Mouse (Mus musculus): ENCODE measurements around the gene Tex46.

The Tex46 gene

GRCm38 (mm10) chr4:136635995-136636394 lies 25.8 kb downstream of the Tex46 start:
- no peak for DNase-seq

GRCm38 (mm10) chr4:136636511-136636910 lies 26.3 kb downstream of the Tex46 start:
- no peak for DNase-seq

DNA sequence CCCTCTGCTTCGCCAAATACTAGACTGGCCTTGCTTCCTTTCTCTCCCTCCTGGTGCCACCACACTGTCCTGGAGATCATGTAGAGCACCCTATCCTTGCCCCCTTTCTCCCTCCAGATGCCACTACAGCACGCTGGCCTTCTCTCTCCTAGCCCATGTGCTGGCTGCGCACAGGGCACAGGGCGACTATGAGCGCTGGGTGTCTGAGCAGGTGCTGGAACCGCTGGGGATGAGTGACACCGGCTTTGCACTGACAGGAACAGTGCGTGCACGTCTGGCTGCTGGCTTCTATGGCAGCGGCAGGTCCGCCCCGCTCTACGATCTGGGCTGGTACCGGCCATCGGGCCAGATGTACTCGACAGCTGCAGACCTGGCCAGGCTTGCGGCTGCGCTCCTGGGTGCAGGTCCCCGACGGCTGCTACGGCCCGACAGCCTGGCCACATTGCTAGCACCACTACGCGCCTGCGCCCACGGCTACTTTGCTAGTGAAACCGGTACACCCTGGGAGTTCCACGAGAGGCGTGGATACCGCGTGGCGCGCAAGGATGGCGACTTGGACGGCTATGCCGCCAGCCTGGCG lies 26.8 kb downstream of the Tex46 start:
- DNase-seq = no peak

- peak; percentile 80 for DNase-seq
These were observed 27.5 kb downstream of the Tex46 start for GRCm38 (mm10) chr4:136637563-136638229.

DNA sequence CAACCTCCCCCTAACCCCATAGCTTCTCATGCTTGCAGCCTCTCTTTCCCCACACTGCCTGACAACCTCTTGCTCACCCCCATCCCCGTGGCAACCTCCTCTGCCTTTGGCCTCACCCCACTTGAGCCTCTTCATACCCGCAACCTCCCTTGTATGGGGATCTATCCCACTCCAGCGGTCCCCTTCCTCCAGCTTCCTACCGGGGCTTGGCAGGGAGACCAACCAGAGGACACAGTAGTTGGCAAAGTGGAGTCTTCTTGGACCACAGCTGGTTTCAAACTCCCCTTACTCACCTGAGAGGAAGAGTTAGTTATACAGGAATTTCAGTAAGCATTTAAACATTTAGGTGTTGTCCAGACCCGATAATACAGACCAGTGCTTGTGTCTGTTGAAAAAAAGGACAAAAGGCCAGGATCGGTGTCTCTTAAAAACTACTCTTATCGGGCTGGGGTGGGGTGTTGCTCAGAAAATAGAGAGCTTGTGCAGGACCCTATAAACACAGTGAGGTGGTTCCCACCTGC lies 28.1 kb downstream of the Tex46 start:
- no peak for DNase-seq

DNA sequence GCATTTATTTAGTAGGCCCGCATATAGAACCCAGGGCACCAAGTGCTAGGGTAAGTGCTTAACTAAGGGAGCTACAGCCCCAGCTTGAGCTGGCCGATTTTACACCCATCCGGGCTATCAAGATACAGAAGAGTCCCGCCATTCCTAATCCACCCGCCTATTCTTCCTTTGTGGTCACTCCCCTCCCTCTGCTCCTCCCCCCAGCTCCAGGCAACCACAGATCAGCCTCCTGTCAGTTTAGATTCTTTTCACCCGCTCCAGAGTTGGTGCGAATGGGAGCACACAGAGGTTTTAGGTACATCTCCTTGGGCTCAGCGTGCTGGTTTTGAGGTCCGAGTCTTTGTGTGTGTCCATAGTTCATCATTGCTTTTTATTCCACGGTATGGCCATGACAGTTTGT lies 28.7 kb downstream of the Tex46 start:
- no peak for DNase-seq

- peak; percentile 78 for DNase-seq
These were observed 38.8 kb downstream of the Tex46 start for GRCm38 (mm10) chr4:136648922-136649479.

- peak; percentile 51 for DNase-seq
These were observed 39.4 kb downstream of the Tex46 start for GRCm38 (mm10) chr4:136649480-136650196.

DNA sequence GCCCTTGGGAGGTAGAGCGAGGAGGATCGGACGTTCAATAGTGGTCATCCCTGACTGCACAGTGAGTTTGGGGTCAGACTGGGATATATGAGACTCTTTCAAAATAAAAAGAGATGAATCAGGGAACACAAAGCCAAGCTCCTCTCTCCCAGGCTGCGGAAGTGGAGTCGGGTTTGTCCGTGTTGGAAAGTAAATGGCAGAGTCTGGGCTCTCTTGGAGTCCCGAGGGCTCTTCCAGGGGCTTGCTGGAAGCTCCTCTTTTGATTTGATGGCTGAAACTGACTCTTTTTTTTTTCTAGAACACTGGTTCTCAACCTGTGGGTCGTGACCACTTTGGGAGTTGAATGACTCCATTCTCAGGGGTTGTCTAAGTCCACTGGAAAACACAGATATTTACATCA lies 40.0 kb downstream of the Tex46 start:
- DNase-seq = no peak

- DNase-seq = peak; percentile 31
These were observed 41.1 kb downstream of the Tex46 start for GRCm38 (mm10) chr4:136651357-136651811.

DNA sequence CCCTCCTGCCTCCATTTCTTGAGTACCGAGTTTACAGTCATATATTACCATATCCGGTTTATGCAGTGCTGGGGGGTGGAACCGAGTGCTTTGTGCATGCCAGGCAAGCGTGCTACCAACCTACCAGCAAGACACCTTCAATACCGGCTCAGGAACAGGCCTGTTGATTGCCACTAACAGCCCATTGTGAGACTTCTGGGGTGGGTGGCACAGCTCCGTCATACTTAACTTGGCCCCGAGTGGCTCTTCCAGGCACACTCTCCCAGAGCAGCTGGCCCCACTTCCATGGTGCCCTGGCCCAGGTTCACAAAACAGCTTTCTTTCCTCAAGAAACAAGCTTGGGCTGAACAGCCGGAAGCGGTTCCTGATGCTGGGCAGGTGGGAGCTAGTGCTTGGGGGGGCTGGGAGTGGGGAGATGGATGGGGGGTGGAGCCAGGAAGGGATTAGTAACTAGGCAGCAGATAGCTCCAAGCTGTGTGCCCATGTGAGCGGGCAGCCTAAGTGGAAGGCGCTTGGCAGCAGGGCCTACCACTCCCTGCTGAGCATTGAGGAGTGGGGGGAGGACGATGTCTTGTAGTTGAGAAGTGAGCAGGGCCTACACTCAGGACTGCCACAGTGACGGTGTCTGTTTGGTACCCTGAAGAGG lies 41.8 kb downstream of the Tex46 start:
- DNase-seq = peak; percentile 50

DNA sequence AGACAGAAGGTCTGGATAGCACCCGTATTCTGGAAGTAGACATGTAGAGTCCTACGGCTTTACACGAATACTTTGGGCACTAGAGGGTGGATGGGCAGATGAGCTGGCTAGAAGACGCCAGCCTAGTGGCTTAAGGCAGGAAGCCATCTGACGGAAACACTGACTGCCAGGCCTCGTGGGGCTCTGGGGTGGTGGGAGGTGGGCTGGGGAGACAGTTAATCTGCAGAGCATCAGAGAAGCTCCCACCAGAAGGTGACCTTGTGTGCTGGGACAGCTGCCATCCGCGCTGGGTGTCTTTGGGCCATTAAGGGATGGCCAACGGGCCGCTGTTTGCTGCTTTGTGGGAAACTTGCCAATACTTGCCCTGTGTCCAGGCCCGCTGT lies 42.3 kb downstream of the Tex46 start:
- no peak for DNase-seq

GRCm38 (mm10) chr4:136653019-136653418 lies 42.8 kb downstream of the Tex46 start:
- DNase-seq = no peak

DNA sequence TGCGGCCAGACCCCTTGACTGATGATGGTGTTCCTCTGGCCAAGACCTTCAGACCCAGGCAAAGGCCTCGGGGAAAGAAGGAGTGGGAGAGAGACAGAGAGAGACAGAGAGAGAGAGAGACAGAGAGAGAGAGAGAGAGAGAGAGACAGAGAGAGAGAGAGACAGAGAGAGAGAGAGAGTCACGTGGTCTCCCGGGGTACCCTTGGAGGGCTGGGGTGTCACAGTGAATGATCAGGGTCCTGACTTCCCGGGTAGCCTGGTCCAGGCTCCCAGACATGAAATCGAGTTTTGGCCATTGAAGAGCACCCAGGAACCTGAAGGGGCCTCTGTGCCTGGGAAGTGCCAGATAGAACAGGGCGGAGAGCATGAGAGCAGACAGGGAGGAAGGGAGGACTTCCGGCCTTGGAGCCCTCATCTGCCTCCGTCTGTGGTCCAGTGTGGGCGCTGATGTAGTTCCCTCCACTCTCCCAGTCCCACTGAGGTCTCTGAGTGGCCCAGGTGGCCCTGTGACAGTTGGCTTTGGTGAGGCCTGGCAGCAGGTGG lies 43.5 kb downstream of the Tex46 start:
- no peak for DNase-seq

DNA sequence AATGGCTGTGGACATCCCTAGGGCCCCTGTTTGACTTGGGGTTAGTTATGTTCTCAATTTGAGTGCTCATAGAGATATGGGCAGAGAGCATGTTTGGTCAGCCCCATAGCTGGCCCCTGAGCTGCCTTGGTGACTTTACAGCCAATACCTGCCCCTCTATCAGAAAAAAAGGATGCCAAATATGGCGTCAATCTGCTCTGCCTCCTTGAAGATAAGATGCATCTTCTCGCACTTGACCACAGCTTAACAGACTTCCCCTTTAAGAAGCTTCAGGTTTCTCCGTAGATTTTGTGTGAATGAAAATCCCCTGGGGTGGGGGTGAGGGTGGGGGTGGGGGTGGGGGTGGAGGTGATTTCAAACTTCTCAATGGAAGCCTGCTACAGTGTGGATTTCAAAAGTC lies 47.7 kb downstream of the Tex46 start:
- DNase-seq = no peak
